Mouse (Mus musculus) CH12.LX (cell line): ENCODE data around the gene Qprt.

Experiments
- MAZ ChIP-seq: IDR thresholded peaks from 2 replicates; pipeline ENCODE4 v1.6.1; 2012; ENCODE audit warnings: low read depth, mild to moderate bottlenecking, inconsistent platforms, low read length, improper control_type of control experiment, moderate library complexity
- POLR2A ChIP-seq: IDR thresholded peaks from 2 replicates; pipeline ENCODE4 v1.6.1; 2011; ENCODE audit warnings: low read depth, mild to moderate bottlenecking, improper control_type of control experiment, low read length
- POLR2AphosphoS2 ChIP-seq: IDR thresholded peaks from 2 replicates; pipeline ENCODE4 v1.6.1; 2011; ENCODE audit warnings: low read depth, low read length, improper control_type of control experiment

GRCm38 (mm10) chr7:127080045-127080444 lies 42.0 kb downstream of the Qprt start:
- TF ChIP-seq POLR2A = no peak
- no peak for TF ChIP-seq MAZ
- TF ChIP-seq POLR2AphosphoS2 = no peak
